Mouse (Mus musculus) olfactory bulb, adult 2 months (tissue): ENCODE data around the gene Sphk2.

Experiments
- CTCF ChIP-seq: fragments of 200-500 bp; IDR thresholded peaks from 2 replicates; pipeline ENCODE4 v1.5.1; 2012; ENCODE audit warnings: low read depth, mild to moderate bottlenecking, low read length, moderate library complexity; ENCODE audit not compliant: insufficient read depth
- POLR2A ChIP-seq: fragments of 200-500 bp; IDR thresholded peaks from 2 replicates; pipeline ENCODE4 v1.6.1; 2012; ENCODE audit warnings: mild to moderate bottlenecking, low read depth, low read length, moderate library complexity; ENCODE audit not compliant: insufficient read depth

GRCm38 (mm10) chr7:45668921-45669320 is 48.9 kb downstream of the Sphk2 start:
- TF ChIP-seq POLR2A (no peak), CTCF (no peak)
